Mouse (Mus musculus) 3T3-L1 (cell line): ENCODE measurements around the gene Trat1.

Experiments used
- DNase-seq: peaks from one replicate; pipeline ENCODE4 v3.0.0-alpha.2; 2015; ENCODE audit warnings: low read depth, low spot score

Gene Trat1

GRCm38 (mm10) chr16:48771971-48772445 is at the start of gene Trat1:
Gene Trat1, minus strand, starts transcription at chr16:48772021.
- DNase-seq = no peak

DNA sequence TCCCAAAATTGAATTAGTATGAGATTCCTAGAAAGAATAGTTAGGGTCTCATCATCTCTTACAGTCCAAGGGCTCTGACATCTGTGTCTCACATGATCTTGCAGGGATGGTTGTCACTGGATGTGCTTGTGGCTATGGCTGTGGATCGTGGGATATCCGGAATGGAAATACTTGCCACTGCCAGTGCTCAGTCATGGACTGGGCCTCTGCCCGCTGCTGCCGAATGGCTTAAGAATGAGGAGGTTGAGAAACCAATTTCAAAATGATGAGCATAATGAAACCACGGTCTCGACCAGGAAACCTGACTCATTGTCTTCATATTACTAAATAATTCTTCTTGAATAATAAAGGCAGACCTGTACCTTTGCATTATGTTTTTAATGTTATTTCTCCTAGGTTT is 46.7 kb upstream of the Trat1 start:
- DNase-seq = peak; percentile 61

DNA sequence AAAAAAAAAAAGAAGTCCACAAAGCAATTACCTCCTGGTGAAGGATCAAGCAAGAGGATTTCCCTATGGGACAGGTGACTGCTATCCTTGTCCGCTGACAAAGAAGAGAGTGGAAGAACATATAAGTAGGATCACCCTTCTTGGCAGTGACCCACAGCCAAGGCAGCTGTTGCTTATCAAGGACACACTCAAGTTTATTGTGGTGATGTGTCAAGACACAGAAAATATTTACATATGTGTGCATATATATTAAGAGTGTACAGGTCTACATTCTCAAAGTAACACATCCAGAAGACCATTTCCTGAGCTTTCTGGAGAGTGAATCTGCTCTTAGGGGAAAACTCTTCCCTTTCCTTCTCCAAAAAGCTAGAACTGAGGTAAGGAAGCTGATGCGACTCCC is 44.9 kb upstream of the Trat1 start, which contains the start of gene Retnlb:
Gene Retnlb (plus strand): TSS at position 162 of the 400 bp plus-strand sequence.
- no peak for DNase-seq

DNA sequence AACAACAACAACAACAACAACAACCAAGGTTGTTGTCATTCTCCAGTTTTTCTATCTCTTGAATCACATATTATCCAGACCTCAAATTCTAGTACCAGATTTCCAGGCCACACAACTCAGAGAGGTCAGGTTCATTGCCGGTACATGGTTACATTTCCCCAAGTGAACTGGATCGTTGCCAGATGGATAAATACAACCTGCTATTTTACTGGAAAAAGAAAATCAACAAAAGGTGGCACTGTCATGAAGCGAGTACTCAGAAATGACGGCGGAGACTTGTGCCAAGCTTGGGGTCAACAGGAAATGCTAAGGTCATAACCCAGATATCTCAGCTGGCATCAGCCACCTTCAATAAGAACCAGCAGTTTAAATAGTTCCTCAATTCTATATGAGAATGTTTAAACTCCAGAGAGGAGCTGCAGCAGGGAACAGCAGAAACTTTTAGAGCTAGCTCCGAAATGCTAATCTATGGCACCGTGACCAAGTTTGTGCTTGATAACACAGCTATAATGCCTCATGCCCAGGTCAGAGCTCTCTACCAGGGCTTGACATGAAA is 40.1 kb upstream of the Trat1 start:
- no peak for DNase-seq

GRCm38 (mm10) chr16:48809374-48809773 is 37.6 kb upstream of the Trat1 start:
- DNase-seq = peak; percentile 55

DNA sequence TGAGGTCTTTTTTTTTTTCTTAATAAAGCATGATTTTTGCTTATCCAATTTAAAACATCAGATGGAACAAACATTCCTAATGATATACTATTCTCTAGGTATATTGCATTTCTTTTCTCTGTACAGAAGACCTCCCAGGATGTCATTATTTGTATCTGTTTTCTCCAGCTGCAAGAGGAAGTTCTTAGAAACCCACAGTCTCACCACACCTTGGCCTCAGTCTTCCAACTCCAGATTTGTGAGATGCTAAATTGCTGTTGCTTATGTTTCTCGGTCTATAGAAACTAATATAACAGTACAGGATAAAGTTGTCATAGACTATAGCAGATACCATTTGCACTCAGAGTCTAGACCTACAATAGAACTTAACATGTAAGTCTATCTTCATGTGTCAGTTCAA is 34.7 kb upstream of the Trat1 start:
- DNase-seq = no peak

DNA sequence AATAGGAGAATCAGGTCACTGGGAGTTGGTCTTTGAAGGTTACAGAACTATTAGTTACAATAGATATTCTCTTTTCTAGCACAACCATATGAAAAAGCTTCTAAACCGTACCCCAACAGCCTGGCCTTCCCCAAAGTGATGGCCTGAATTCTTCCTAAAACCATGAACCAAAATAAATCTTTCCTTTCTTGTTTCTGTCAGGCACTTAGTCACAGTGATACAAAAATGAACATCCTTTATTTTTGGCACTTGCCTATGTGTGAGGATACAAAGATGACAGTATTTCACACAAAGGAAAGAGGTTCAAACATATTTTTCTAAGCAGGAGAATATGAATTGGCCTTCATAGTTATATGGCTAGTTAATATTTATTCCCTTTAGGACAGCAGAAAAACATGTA is 33.6 kb upstream of the Trat1 start:
- no peak for DNase-seq

DNA sequence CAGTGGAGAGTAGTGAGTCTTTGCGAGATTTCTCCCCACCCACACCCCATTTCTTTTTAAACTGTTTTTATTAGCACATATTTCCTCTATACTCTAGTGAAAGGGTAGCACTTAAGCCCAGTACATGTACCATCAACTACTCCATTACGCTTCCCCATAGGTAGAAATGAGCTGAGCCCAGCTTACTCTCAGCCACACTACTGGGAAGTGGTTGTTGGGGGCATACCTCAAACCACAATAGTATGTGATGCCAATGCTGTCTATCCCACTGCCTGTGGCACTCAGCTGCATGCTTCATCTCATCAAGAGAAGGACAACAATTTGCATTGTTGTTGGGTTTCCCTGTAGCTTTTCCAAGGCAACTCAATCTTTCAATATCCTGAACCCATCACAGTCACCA is 29.1 kb upstream of the Trat1 start:
- no peak for DNase-seq

DNA sequence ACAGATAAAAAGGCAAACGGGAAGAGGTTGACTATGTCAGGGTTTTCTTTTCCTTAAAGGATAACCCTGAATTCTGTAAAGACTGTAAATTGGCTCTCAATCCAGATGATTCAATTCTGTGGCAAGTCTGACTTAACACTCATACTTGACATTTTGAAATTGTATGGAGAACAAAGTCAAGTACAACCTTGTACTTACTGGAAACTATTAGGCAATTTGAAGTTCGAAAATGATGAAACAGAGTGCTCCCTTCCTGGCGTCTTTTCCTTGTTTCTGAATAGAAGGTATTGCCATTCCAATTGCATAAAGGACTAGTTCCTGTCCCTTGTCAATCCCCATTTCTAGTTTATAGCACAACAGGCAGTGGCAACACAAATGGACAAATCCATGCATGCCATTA is 27.6 kb upstream of the Trat1 start:
- peak; percentile 6 for DNase-seq

GRCm38 (mm10) chr16:48798285-48798684 is 26.5 kb upstream of the Trat1 start:
- DNase-seq = no peak

DNA sequence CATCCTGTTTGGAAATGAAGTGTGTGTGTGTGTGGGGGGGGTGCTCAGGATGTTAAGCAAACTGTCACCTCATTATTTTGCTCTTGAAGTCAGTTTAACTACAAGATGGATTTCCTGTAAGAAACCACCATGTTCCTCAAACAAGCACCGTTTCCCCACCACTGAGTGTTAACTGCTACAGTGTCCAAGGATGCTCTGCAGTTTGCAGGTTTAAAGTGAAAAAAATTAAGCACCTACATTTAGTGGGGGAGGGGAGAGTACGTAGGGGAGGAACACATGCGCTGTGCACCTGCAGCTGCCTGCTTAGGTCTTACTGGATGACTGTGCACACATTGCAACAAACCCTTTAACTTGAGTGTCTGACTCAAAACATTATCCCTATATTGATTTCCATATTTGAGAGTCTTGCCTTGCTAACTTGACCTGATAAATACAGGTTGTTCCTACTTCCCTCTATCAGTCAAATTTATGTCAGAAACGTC is 16.9 kb upstream of the Trat1 start:
- no peak for DNase-seq

DNA sequence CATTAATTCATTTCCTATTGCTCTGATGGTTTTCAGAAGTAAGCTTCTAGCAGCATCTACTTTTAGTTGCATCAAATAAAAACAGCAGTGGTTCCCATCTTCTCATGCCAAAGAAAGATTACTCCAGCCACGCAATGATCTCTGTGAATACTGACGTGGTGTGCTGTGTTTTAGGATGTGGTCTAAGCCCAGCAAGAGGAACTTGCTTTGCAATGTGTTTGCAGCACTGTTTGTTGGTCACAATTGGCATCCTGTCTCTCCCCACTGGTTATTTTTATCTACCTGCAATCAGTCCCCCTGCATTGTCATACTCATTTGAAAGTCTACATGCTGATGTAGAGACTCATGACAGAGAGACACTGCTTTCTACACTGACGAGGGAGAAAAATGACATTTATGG is 14.4 kb upstream of the Trat1 start:
- DNase-seq = no peak

GRCm38 (mm10) chr16:48777254-48777653 is 5.4 kb upstream of the Trat1 start:
- DNase-seq = no peak

GRCm38 (mm10) chr16:48769183-48769582 is 2.6 kb downstream of the Trat1 start:
- no peak for DNase-seq

DNA sequence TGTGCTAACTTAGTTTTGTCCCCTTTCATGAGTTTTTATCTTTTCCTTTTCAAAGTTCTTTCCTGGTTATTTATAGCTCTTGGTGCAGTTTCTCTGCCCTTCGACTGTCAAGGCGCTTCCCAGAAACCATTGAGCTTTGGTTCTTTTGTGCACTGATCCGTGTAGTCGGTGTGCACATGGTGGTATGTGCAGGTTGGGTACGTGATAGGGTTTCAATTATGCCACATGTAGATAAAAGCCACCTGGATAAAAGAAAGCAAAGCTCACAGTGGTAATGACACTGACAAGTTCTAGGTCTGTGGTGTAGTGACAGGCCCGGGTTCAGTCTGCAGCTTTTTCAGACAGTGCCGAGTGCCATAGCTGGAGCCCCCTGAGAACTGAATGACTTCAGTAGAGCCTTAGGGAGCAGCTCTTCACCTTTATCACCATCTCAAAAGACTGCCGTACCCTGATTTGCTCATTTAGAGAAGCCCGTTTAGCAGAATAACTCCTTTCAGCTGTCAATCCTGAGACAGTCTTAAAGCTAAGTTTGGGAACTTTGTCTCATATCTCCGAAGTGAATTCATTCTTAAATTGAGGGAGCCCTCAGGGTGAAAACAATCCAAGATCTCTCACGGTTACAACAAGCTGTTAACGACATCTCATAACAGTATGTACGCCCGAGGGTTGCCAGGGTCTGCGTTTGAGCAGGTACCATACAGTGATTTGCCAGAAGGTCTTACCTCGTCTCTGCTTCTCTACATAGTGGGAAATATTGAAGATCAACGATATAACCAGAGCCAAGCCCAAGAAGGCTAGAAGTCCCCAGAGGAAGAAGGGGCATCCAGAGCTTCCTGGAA is 11.0 kb downstream of the Trat1 start:
- no peak for DNase-seq

- no peak for DNase-seq
Observed at GRCm38 (mm10) chr16:48750145-48750827, 21.5 kb downstream of the Trat1 start.

- no peak for DNase-seq
Observed at GRCm38 (mm10) chr16:48745418-48745817, 26.4 kb downstream of the Trat1 start.

GRCm38 (mm10) chr16:48745011-48745410 is 26.8 kb downstream of the Trat1 start:
- DNase-seq = peak; percentile 79

- no peak for DNase-seq
Observed at GRCm38 (mm10) chr16:48741549-48741948, 30.3 kb downstream of the Trat1 start.

- DNase-seq = no peak
Observed at GRCm38 (mm10) chr16:48739974-48740373, 31.8 kb downstream of the Trat1 start.

DNA sequence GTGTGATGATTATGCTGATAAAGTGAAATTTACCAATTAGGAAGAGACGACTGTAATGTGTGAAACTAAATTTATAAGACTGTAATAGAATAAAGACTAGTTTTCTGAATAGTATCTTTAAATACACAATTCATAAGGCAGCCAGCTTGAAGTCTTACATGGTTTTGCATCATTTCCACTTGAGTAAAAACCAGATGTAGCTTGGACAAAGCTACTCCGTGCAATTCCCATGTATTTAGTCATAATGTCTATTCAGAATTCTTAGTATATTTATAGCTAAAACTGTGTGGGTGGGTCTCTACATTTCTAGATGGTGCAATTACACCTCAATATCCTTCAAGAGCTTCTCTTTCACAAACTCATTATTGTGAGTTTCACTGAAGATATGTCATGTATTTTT is 33.4 kb downstream of the Trat1 start:
- DNase-seq = peak; percentile 94

GRCm38 (mm10) chr16:48736890-48737289 is 34.9 kb downstream of the Trat1 start:
- no peak for DNase-seq
